Mouse (Mus musculus): ENCODE results near the gene Adamts6. TPM values are rescaled to one million over a fixed set of nuclear protein-coding genes. Genes with fewer than 3 reads are reported as not detected.
A peak's percentile ranks its signal among the peaks of the same experiment; 100 is the strongest.

The Adamts6 gene
- polyA plus RNA-seq, 1 experiment from 2014 or later = 2.6 TPM

DNA sequence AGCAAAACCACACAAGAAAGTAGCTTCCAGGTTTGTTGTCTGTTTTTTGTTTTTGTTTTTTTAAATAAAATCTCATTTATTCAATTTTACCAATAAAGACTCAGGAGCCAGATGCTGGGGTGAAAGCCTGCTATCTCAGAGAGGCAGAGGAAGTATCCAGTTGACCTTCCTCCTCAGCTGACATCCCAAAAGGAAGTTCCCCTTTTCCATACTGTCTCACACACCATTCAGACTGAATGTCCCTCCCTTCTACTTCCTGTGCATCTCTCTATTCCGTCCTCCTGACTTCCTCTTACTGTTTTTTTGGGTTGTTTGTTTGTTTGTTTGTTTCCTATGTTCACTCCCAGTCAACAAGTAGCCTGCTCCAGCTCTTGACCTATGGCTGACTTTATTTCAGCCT lies 216.4 kb downstream of the Adamts6 start:
- 92% methylated on average over 1 of the region's 1 CpGs for WGBS
- ATAC-seq (ENCODE audit: insufficient read depth, low FRiP score, low TSS enrichment) (no peak), DNase-seq (ENCODE audit: low spot score) (no peak)
- no peak overlapping the region for H3K27ac ChIP-seq (ENCODE audit: low read depth, low read length)
- no peak overlapping the region for H3K4me2 ChIP-seq (ENCODE audit: low read depth)
- H3K9me3 ChIP-seq (ENCODE audit: control insufficient read depth, low read length) = no peaks in the 10 kb centered on the region
- no peaks in the 10 kb centered on the region for H3K36me3 ChIP-seq (ENCODE audit: control insufficient read depth, insufficient read depth, low read length)
- H3K27me3 ChIP-seq (ENCODE audit: control insufficient read depth, insufficient read depth, low read length) = no peaks in the 10 kb centered on the region
- no peak overlapping the region for H3K4me3 ChIP-seq (ENCODE audit: low read depth, low read length)
- no peak overlapping the region for H3K9ac ChIP-seq (ENCODE audit: low read length)
- no peaks in the 10 kb centered on the region for H3K4me1 ChIP-seq (ENCODE audit: control insufficient read depth, insufficient read depth, low read length)

DNA sequence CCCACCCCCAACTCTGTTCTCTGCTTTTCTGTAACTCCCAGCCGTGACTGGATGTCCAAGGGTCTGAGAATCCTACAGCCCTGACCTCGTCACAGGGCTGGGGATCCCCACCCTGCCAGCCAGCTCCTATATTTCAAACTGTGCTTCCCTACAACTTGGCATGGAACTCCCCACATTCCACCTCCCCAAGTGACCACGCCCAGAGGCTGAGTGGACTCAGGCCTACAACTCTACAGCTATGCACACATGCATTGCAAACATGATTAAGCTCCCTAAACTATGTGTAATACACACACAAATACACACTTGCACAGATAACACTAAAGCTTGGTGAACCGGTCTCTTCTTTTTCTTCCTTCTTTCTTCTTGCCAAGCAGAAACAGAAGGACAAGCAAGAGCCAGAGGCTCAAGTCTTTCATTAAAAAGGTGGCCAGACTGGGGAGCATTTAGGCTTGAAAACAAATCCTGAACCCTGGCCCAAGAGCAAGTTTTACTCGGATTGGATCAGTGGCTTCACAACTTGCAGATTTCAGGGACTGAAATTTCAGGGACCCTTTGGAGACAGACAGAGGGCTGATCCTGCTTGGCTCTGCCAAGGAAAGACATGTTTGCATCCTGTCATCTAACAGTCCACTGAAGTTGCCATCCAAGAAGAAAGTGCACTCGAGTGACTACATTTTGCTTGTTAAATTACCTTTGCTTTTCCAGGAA lies 218.7 kb downstream of the Adamts6 start:
- DNase-seq (ENCODE audit: low spot score) (no peak), ATAC-seq (ENCODE audit: insufficient read depth, low FRiP score, low TSS enrichment) (no peak)
- WGBS = 86% methylated on average over 6 of the region's 6 CpGs
- no peak overlapping the region for H3K27ac ChIP-seq (ENCODE audit: low read depth, low read length)
- no peaks in the 10 kb centered on the region for H3K4me1 ChIP-seq (ENCODE audit: control insufficient read depth, insufficient read depth, low read length)
- H3K4me2 ChIP-seq (ENCODE audit: low read depth) = no peak overlapping the region
- no peak overlapping the region for H3K9ac ChIP-seq (ENCODE audit: low read length)
- no peak overlapping the region for H3K4me3 ChIP-seq (ENCODE audit: low read depth, low read length)
- H3K36me3 ChIP-seq (ENCODE audit: control insufficient read depth, insufficient read depth, low read length) = no peaks in the 10 kb centered on the region
- H3K27me3 ChIP-seq (ENCODE audit: control insufficient read depth, insufficient read depth, low read length) = no peaks in the 10 kb centered on the region
- H3K9me3 ChIP-seq (ENCODE audit: control insufficient read depth, low read length) = no peaks in the 10 kb centered on the region

DNA sequence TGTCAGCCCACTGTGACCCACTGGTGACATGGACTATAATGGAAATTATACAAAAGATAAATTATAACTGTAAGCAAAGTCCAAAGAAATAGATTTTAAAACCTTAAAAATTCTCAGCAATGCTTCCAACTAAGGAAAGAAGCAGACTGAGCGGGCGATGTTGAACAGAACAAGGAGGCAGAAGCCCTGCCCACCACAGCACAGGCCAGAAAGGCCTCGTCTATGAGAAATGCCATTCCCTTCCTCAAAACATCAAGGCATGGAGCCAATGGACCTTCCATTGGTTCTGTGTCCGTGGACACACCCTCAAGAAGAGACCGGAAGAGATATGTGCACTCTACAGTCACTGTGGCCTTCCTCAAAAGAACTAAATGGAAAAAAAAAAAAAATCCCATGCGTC lies 220.0 kb downstream of the Adamts6 start:
- WGBS = 87% methylated on average over 6 of the region's 6 CpGs
- no peak overlapping the region for H3K4me2 ChIP-seq (ENCODE audit: low read depth)
- no peak overlapping the region for H3K9ac ChIP-seq (ENCODE audit: low read length)
- ATAC-seq (ENCODE audit: insufficient read depth, low FRiP score, low TSS enrichment) (no peak), DNase-seq (ENCODE audit: low spot score) (no peak)
- no peaks in the 10 kb centered on the region for H3K36me3 ChIP-seq (ENCODE audit: control insufficient read depth, insufficient read depth, low read length)
- H3K9me3 ChIP-seq (ENCODE audit: control insufficient read depth, low read length) = no peaks in the 10 kb centered on the region
- H3K4me3 ChIP-seq (ENCODE audit: low read depth, low read length) = no peak overlapping the region
- H3K27me3 ChIP-seq (ENCODE audit: control insufficient read depth, insufficient read depth, low read length) = no peaks in the 10 kb centered on the region
- H3K4me1 ChIP-seq (ENCODE audit: control insufficient read depth, insufficient read depth, low read length) = no peaks in the 10 kb centered on the region
- H3K27ac ChIP-seq (ENCODE audit: low read depth, low read length) = no peak overlapping the region

DNA sequence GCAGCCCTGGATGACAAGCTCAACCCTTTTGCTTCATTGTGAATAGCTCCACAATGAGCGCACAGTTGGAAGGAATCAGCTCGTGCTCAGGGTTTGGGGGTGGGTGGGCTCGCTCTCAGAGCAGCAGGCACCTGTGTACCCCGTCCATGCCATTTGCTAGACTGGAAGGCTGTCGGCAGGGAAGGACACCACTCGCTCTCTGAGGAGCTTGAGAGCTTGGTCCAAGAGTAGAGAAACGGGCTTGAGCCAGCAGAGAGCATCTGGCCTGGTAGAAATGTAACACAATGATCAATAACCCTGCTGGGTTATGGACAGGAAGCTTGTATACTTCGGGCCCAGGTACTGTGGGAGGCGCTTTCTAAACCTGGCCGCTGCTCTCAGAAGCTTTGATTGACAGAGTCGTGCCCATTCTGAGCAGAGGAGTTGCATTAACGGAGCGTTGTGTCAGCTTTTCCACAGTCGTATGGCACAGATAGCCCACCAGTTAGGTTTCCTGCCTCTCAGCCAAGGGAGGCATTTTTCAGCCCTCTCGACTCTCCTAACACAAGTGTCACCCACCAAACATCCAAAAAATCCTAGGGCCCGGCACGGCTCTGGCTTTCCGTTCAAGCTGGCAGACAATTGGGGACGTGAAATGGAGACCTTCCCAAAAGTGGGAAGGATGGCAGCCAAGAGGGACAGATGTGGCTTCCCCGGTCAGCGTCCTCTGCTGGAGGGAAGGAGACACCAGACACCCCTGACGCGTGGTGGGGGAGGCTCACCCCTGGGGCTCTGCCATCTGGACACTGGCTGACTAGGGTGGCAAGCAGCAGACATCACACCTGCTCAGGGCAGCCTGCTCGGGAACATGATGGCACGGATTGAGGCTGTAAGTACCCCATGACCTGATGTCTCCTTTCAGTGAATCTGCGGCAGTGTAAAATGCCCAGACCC lies 222.2 kb downstream of the Adamts6 start:
- WGBS = 81% methylated on average over 26 of the region's 26 CpGs
- no peak for DNase-seq (ENCODE audit: low spot score)
- H3K36me3 ChIP-seq (ENCODE audit: control insufficient read depth, insufficient read depth, low read length) = no peaks in the 10 kb centered on the region
- H3K4me2 ChIP-seq (ENCODE audit: low read depth) = no peak overlapping the region
- no peaks in the 10 kb centered on the region for H3K27me3 ChIP-seq (ENCODE audit: control insufficient read depth, insufficient read depth, low read length)
- no peaks in the 10 kb centered on the region for H3K4me1 ChIP-seq (ENCODE audit: control insufficient read depth, insufficient read depth, low read length)
- H3K9ac ChIP-seq (ENCODE audit: low read length) = no peak overlapping the region
- no peaks in the 10 kb centered on the region for H3K9me3 ChIP-seq (ENCODE audit: control insufficient read depth, low read length)
- H3K4me3 ChIP-seq (ENCODE audit: low read depth, low read length) = no peak overlapping the region
- H3K27ac ChIP-seq (ENCODE audit: low read depth, low read length) = no peak overlapping the region
- ATAC-seq (ENCODE audit: insufficient read depth, low FRiP score, low TSS enrichment) = no peak

DNA sequence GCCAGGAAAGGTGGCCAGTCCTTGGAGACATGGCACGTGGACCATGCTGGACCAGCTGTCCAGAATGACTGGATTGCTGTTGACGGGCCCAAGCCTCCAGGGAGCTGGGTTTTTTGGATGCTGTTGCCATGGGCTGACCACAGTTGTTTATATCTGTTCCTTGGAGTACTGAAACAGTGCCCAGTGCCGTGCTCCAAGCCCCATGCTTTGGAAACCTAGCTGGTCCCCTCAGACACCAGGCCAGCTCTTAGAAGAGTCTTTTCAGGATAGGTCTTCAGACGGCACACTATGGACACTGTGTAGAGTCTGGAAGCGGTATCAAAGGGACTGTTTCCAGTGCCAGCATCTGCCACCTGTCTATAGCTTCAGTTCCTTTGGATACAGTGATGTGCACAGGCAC lies 223.1 kb downstream of the Adamts6 start:
- H3K4me2 ChIP-seq (ENCODE audit: low read depth) = no peak overlapping the region
- H3K27ac ChIP-seq (ENCODE audit: low read depth, low read length) = no peak overlapping the region
- H3K9ac ChIP-seq (ENCODE audit: low read length) = no peak overlapping the region
- ATAC-seq (ENCODE audit: insufficient read depth, low FRiP score, low TSS enrichment) (no peak), DNase-seq (ENCODE audit: low spot score) (no peak)
- H3K9me3 ChIP-seq (ENCODE audit: control insufficient read depth, low read length) = no peaks in the 10 kb centered on the region
- H3K27me3 ChIP-seq (ENCODE audit: control insufficient read depth, insufficient read depth, low read length) = no peaks in the 10 kb centered on the region
- no peak overlapping the region for H3K4me3 ChIP-seq (ENCODE audit: low read depth, low read length)
- WGBS = 92% methylated on average over 5 of the region's 5 CpGs
- H3K36me3 ChIP-seq (ENCODE audit: control insufficient read depth, insufficient read depth, low read length) = no peaks in the 10 kb centered on the region
- no peaks in the 10 kb centered on the region for H3K4me1 ChIP-seq (ENCODE audit: control insufficient read depth, insufficient read depth, low read length)

DNA sequence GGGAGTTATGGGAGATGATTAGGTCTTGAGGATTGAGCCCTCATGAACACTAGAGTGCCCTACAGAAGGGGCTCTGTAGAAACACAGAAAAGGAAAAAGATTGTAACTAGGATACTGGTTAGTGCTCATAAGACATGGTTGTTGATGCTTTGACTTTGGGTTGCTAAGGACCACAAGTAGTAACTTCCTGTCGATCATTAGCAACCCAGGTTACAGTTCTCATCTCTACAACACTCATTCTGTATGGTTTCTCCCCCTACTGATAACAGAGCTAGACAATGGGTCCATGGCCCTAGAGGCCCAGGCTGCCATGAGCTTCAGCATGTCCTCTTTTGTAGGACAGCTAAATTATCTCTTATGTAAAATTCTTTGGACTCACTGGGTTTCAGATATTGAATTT lies 227.4 kb downstream of the Adamts6 start:
- 96% methylated on average over 1 of the region's 1 CpGs for WGBS
- H3K36me3 ChIP-seq (ENCODE audit: control insufficient read depth, insufficient read depth, low read length) = no peaks in the 10 kb centered on the region
- H3K27me3 ChIP-seq (ENCODE audit: control insufficient read depth, insufficient read depth, low read length) = no peaks in the 10 kb centered on the region
- no peaks in the 10 kb centered on the region for H3K9me3 ChIP-seq (ENCODE audit: control insufficient read depth, low read length)
- DNase-seq (ENCODE audit: low spot score) = no peak
- no peak for ATAC-seq (ENCODE audit: insufficient read depth, low FRiP score, low TSS enrichment)
- no peak overlapping the region for H3K9ac ChIP-seq (ENCODE audit: low read length)
- no peak overlapping the region for H3K27ac ChIP-seq (ENCODE audit: low read depth, low read length)
- no peak overlapping the region for H3K4me3 ChIP-seq (ENCODE audit: low read depth, low read length)
- no peaks in the 10 kb centered on the region; the same call in 1 of the 2 replicates for H3K4me1 ChIP-seq (ENCODE audit: control insufficient read depth, insufficient read depth, low read length)
- no peak overlapping the region for H3K4me2 ChIP-seq (ENCODE audit: low read depth)

DNA sequence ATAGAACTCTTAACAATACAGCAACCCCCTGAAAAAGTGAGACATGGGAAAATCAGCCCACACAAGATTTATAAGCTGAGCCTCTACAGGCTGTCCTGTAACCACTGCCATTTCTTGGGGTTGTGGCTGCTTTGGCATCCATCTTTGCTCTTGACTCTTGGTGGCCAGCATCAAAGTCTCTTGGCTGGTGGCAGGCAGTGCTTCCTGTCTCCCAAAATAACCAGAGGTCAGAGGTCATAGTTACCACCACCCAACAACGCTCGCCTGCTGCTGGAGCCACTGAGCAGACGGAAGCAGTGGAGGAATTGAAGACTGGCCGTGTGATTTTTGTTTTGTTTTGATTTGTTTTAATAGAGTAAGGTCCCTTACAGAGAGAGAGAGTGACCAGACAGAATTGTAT lies 228.5 kb downstream of the Adamts6 start:
- no peak for DNase-seq (ENCODE audit: low spot score)
- 44% methylated on average over 4 of the region's 4 CpGs for WGBS
- Histone ChIP-seq H3K27ac (ENCODE audit: low read depth, low read length) (no peak overlapping the region), H3K4me1 (ENCODE audit: control insufficient read depth, insufficient read depth, low read length) (no peaks in the 10 kb centered on the region; the same call in 1 of the 2 replicates), H3K27me3 (ENCODE audit: control insufficient read depth, insufficient read depth, low read length) (no peaks in the 10 kb centered on the region), H3K9ac (ENCODE audit: low read length) (no peak overlapping the region), H3K36me3 (ENCODE audit: control insufficient read depth, insufficient read depth, low read length) (no peaks in the 10 kb centered on the region), H3K4me3 (ENCODE audit: low read depth, low read length) (no peak overlapping the region), H3K9me3 (ENCODE audit: control insufficient read depth, low read length) (no peaks in the 10 kb centered on the region), H3K4me2 (ENCODE audit: low read depth) (no peak overlapping the region)
- ATAC-seq (ENCODE audit: insufficient read depth, low FRiP score, low TSS enrichment) = no peak

DNA sequence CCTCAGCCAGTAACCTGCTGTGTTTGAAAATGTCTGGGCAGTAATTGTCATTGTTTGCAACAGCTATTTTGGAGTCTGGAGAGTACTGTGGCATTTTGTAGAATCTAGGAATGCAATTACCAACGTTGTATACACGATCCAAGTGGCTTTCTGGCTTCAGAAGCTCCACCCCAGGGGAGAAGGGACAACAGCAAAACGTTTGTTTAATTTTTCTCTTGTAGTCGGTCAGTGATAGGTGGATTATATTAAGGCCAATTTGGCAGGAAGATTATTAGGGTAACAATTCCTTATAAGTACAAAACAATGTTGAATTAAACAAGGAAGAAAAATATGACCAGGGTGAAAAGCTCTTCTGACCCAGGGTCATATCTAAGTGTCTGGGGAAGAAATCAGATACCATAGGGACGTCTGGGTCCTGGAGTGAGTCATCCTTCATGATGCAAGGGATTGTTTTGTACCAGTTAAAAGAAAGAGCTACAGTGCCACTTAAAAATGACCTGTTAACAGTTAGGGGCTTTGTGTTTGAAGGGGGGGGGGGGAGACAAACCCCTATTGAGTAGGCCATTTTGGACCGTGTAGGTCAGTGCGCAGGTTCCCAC lies 229.2 kb downstream of the Adamts6 start:
- Histone ChIP-seq H3K4me1 (ENCODE audit: control insufficient read depth, insufficient read depth, low read length) (no peaks in the 10 kb centered on the region; the same call in 1 of the 2 replicates), H3K27ac (ENCODE audit: low read depth, low read length) (0 out of 2 replicates have a peak overlapping the region, but pooled peaks have one; percentile 44), H3K4me3 (ENCODE audit: low read depth, low read length) (no peak overlapping the region), H3K27me3 (ENCODE audit: control insufficient read depth, insufficient read depth, low read length) (no peaks in the 10 kb centered on the region), H3K9me3 (ENCODE audit: control insufficient read depth, low read length) (no peaks in the 10 kb centered on the region), H3K4me2 (ENCODE audit: low read depth) (no peak overlapping the region), H3K36me3 (ENCODE audit: control insufficient read depth, insufficient read depth, low read length) (no peaks in the 10 kb centered on the region), H3K9ac (ENCODE audit: low read length) (no peak overlapping the region)
- ATAC-seq (ENCODE audit: insufficient read depth, low FRiP score, low TSS enrichment) (no peak), DNase-seq (ENCODE audit: low spot score) (no peak)
- 55% methylated on average over 7 of the region's 7 CpGs for WGBS
